Mouse (Mus musculus) liver, embryonic 14.5 days (tissue): Measurements from ENCODE around the gene Fam160b1.

Experiments used
- CTCF ChIP-seq: IDR thresholded peaks from 2 replicates; pipeline ENCODE4 v1.5.1; 2016; ENCODE audit warnings: antibody characterized with exemption, low read depth, control low read depth
- EP300 ChIP-seq: IDR thresholded peaks from 2 replicates; pipeline ENCODE4 v1.6.1; 2016; ENCODE audit warnings: antibody characterized with exemption, low read depth

- TF ChIP-seq CTCF: no peak
- TF ChIP-seq EP300: no peak
Observed at GRCm38 (mm10) chr19:57314346-57315012, 46.0 kb upstream of the Fam160b1 start, which contains the start of gene Ablim1.
